Mouse (Mus musculus) liver, adult (tissue): Measurements from ENCODE around the gene Dnajc10.

Experiments used
- GATA4 ChIP-seq: IDR thresholded peaks from 2 replicates; pipeline ENCODE4 v1.6.1; 2014; ENCODE audit warnings: mild to moderate bottlenecking, low read length; ENCODE audit not compliant: insufficient replicate concordance

The Dnajc10 gene

DNA sequence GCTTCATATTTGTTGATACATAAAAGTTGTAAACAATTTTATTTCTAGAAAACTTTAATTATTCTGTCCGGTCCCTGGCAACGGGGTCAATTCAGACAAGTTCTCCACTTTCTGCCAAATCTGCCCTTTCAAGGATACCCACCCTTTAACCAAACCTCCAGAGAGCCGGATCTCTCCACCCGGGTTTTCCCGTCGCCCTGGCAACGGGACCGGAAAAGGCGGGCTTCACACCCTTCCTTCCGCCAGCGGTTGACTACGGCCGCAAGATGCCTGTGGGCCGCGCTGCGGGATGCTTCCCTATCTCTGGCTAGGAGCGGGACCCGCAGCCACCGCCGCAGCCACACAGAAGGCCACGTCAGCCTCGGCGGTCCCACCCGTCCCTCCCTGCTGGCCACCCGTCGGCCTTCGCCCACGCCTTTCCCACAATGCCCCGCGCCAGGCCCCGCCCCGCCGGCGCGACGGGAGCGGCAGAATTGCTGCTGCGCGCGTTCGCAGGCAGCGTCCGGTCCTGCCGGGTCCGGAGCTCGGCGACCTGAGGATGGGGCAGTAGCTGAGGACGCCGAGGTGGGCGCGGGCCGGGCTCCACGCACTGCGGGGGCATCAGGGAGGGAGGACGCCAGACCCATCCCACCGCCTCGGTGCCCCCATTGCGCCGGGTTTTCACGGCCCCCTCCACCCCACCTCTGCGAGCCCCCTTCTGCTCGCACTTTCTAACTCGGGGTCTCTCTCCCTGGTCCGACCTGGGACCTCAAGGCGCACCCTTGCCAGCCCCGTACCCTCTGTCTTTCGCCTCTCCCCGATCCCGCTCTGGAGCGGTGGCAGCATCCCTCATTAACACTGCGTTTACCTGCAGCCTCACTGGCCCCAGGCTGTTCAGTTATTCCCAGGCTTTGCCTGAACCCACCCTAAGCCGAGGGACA is at the start of gene Dnajc10:
Gene Dnajc10, plus strand, starts transcription at position 225 of the 920 bp plus-strand sequence.
- no peak; the same call in 1 of the 2 replicates for TF ChIP-seq GATA4

DNA sequence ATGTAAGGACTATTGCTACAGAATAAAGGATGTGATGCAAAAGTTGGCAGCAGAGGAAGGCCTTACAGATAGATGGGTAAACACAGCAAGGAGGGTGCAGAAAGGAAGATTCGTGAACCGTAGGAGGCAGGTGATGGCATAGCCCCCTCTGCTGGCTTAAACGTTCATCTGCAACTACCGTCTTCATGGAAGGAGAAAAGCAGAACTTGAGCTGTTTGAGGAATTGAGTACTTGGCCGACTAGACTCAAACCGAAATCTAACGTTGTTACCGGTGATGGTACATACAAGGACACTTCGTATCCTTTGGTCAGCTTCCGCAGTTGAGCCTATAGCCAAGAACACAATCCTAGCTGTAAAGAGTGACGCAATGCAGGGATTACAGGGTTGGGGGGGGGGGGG is 48.4 kb upstream of the Dnajc10 start:
- no peak for TF ChIP-seq GATA4

DNA sequence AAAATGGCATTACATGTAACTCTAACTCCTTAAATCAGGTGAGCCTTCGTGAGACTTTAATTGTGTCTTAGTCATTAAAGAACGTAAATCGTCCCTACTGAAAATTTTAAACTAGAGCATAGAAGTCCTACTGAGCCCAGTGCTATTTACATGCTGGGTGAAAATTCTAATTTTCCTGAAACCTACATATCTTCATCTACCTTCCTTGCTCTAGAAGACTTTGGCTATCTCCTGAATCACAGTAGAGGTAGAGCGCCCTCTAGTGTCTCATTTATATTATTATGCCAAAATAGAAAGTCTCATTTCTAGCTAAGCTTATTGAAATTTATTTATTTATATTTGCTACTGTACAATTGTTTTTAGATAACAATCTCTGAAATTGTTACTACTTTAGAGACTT is 47.2 kb upstream of the Dnajc10 start:
- no peak for TF ChIP-seq GATA4

DNA sequence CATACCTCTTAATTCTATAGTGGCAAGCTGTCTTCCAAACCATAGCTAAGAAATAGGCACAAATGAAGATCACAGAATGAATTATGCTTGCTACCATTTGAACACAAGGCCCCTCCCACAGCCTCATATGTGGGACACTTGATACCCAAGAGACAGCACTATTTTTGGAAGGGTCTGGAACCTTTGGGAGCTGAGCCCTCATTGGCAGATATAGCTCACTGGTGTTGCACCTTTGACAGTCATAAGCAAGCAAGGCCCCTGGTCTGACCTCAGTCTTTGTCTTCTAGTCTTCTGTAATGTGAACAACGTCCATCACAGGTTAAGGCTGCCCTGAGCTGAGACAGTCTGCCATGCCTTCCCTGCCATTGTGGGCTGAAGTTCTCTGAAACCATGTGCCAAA is 43.8 kb upstream of the Dnajc10 start:
- no peak for TF ChIP-seq GATA4

DNA sequence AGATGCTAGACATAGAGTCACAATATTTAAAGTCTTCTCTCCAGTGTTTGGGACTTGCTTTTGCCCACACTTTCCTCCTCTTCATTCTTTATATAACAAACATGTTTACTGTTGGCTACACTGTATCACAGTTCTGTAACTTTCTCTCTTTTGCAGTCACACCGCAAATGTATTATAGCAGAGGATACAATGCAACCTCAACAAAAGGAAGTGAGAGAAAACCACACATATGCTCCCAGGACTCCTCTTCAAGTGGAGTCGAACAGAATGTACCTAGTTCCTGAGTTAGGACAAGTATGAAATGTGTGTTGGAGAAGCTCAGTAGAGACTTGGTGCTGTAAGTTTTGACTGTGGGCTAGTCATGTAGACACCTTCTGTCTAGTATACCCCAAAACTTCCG is 42.2 kb upstream of the Dnajc10 start:
- TF ChIP-seq GATA4, result no peak

DNA sequence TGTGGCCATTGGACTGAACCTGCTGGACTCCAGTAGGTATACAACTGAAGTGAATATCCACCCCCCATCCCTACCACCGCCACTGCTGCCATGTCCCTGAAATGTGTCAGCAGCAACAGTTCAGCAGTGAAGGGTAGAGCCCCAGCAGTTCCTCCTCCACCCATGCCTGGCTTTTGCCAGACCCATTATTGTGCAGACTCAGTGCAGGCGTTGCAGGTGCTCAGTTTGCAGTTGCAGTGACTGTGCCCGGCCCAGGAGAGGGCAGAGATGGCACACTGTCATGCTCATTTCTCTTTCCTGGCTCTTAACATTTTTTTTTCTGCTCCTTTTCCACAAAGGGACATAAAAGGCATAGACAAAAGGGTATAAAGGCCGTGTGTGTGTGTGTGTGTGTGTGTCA is 41.5 kb upstream of the Dnajc10 start:
- no peak for TF ChIP-seq GATA4

DNA sequence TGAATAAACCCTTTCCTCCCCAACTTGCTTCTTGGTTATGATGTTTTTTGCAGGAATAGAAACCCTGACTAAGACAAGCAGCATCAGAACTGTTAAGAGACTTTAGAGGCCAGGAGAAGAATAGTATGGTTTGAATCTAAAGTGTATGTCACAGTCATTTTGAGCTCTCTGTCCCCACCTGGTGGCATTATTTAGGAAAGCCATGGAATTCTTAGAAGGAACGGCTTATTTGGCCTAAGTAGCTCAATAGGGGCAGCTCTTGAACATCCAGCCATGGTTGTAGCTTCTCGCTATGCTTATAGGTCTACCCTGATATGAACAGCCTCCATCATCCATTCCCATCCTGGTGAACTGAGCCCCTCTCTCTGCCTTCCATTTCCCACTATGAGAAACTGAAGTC is 40.1 kb upstream of the Dnajc10 start:
- TF ChIP-seq GATA4, result no peak

DNA sequence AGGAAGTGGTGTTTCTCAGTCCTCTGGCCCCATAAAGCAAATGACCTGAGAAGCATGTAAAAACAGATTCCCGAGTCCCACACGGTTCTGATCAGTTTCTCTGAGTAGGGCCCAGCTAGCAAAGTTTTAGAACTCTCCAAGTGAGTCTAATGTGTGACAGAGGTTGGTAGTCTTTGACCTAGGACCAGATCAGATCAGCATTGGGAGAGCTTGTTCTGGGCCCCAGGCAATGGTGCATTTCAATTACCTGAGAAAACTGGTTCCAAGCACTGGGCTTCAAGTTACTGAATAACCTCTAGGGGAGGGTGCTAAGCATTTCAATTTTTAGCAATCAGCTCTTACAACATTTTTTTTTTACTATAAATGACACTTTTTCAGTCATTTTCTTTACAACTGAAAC is 33.1 kb upstream of the Dnajc10 start:
- TF ChIP-seq GATA4, result no peak

DNA sequence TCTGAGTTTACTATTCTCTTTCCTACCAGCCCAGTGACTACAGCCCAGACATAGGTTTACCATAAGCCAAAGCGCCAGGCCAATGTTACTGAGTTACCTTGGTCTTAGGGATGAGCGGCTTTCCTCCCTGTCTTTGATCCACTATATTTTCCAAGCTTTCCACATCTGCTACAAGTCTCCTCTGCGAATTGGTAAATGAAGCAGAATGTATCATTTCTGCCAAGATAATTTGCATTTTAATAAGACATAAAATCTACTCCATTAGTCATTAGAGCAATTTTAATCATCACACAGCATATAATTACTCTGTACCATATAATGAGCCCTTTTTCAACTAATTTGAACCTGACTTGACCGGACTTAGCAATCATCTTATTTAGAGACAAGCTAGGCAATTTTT is 28.9 kb upstream of the Dnajc10 start:
- TF ChIP-seq GATA4, result no peak

DNA sequence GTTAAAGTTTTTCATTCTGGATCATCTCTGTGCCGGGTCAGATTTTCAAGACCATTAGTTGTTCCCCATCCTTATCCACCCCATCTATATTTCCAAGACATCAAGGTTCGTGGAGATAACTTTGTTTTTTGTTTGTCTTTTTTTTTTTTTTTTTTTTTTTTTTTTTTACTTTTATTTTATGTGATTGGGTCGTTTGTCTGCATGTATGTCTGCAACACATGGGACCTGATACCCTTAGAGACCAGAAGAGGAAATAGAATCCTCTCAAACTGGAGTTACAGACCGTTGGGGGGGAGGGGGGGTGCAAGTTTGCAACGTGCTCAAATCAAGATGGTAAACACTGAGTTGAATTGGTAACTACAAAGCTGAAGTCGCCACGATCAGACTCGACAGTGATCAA is 23.1 kb upstream of the Dnajc10 start, which contains the start of gene Prdx6b:
Gene Prdx6b, plus strand, starts transcription at position 301 of the 400 bp plus-strand sequence.
- TF ChIP-seq GATA4, result no peak

DNA sequence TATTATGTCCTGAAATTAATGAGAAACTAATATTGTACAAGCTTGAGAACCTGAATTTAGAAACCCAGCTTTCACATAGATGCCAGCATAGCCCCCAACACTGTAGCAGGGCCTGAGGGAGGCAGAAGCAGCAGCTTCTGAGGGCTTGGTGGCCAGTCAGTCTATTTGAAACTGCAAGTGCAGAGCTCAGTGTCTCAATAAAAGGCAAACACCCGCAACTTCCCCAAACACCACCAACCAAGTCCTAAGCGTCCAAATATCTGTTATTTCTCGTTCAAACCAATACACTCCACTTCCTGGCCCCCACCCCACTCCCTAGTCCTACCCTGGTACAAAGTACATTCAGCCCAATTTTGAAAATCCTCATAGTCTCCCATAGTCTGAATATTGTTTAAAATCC is 16.9 kb upstream of the Dnajc10 start:
- TF ChIP-seq GATA4, result no peak

DNA sequence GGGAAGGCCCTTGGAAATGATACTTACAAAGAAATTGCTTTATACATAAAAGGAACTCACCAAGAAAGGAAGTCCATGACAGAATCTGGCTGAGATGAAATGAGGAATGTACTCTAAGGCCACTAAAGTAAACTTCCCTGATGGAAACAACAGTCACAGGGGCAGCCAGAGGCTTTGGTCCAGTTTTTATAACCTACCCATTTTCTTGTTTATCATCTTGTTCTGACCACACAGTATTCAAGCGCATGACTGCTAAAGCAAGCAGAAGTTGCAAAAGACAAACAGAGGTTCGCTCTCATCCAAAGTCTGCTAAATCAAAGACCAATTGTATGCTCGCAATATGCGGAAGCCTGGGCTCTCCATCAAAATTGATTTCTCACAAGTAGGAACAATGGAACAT is 14.5 kb upstream of the Dnajc10 start:
- TF ChIP-seq GATA4, result no peak

DNA sequence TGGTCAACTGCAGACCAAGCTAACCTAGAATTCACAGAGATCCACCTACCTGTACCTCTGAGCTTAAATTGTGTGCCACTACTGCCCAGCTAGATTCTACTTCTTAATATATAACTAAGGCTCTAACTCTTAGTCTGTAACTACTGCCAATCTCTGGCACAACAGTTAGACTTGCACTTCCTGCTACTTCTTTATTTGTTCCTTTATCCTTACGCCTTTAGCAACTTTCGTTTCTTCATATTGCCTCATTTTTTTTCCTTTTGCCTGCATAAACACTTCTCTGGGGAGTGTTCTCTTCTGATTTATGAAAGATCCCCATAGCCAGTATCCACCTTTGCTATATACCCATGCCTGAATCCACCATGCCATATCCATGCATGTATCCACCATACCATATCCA is 11.3 kb upstream of the Dnajc10 start:
- no peak for TF ChIP-seq GATA4

DNA sequence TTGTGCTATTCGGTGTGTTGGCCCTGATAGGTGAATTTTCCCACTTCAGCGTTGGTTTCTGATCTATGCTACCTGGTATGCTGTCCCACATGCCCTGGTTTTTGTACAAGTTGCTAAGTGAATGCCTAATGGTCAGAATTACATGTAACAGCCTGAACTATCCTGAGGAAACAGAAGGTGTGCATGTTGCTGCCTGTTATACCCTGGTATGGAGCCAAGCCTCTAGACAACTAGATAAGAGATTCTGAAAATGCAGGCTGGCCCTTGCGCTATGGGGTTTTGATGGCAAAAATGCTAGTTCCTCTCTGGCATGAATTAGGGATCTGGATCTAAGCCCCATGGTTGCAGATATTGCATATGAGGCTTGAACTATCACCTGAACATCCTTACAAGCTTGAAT is 7.6 kb upstream of the Dnajc10 start:
- TF ChIP-seq GATA4, result no peak

DNA sequence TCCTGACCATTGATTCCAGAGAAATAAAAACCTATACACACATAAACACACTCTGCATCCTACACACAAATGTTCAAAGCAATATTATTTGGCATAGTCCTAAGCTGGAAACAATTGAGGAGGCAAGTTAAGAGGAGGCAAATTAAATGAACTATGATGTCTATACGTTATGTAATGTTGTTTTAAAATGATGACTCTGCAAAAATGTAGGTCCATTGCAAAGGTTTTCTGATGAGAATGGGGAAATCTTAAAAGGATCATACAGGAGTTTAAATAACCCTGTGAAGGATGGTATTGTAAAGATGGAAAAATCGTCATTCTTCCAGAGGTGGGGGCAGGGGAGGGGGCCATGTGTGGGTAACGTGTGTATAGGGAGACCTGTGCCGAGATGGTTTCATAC is 5.5 kb upstream of the Dnajc10 start:
- TF ChIP-seq GATA4, result no peak

DNA sequence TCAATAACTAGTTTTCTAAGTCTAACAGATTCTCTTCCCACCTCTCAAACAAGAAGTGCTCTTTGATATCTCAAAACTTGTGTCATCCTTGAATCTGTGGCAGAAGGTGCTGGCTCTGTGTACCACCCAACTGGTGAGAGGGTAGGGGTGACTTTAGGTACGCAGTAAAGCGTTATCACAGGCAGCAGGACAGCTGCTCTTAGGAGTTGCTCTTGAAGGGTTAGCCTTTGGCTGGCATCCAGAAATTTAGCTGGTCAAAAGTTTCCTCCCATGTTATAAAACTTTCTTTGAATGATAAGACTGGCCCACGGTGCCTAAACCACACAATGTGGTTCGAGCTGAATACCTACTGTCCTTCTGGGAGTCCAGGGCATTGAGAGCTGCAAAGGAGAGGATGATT is 4.5 kb upstream of the Dnajc10 start:
- no peak for TF ChIP-seq GATA4

DNA sequence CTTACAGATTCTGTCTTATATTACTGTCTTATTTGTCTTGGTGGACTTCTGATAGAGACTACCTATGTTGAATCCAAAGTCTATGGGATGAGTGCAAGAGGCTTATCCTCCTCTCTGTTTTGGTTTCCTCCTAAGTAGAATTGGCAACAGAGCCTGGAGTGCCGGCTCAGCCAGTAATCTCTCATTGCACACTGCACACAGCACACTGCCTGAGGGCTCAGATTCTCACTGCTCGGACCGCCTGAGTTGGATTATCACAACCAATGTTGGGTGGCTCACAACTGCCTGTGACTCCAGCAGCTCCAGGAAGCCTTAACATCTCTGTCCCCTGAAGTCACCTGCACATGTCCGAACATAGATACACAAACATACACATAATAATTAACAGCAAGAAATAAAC is 3.9 kb upstream of the Dnajc10 start:
- no peak for TF ChIP-seq GATA4
